Mouse (Mus musculus) kidney, embryonic 14.5 days (tissue): ENCODE measurements around the gene Hist1h2ab. TPM values are rescaled to one million over a fixed set of nuclear protein-coding genes. Genes with fewer than 3 reads are reported as not detected.
A peak's percentile ranks its signal among the peaks of the same experiment; 100 is the strongest.

Experiments
- ATAC-seq: fragments of 200-750 bp; cut with Nextera tagmentation; 2 replicates; pipeline ENCODE4 v1.8.0; 2017; ENCODE audit warnings: moderate number of reproducible peaks, mild to moderate bottlenecking, moderate TSS enrichment, moderate library complexity; ENCODE audit not compliant: low FRiP score, low TSS enrichment
- H3K27ac ChIP-seq: fragments of 300-500 bp; sonication (generic); 2 replicates; pipeline ENCODE4 v1.5.1; 2014; ENCODE audit warnings: low read depth, mild to moderate bottlenecking, low read length, moderate library complexity, mixed read lengths
- H3K27me3 ChIP-seq: fragments of 300-500 bp; sonication (generic); 2 replicates; pipeline ENCODE4 v1.6.1; 2014; ENCODE audit warnings: mild to moderate bottlenecking, low read length; ENCODE audit not compliant: control insufficient read depth, insufficient read depth
- H3K36me3 ChIP-seq: fragments of 300-500 bp; sonication (generic); 2 replicates; pipeline ENCODE4 v1.6.1; 2014; ENCODE audit warnings: low read length, mixed read lengths; ENCODE audit not compliant: control insufficient read depth, insufficient read depth
- H3K4me1 ChIP-seq: fragments of 300-500 bp; sonication (generic); 2 replicates; pipeline ENCODE4 v1.6.1; 2014; ENCODE audit warnings: low read length, mixed read lengths; ENCODE audit not compliant: control insufficient read depth, insufficient read depth
- H3K4me2 ChIP-seq: fragments of 300-500 bp; sonication (generic); replicated peaks from 2 replicates; pipeline ENCODE4 v1.6.1; 2014; ENCODE audit warnings: low read depth, mild to moderate bottlenecking, low read length
- H3K4me3 ChIP-seq: fragments of 300-500 bp; sonication (generic); 2 replicates; pipeline ENCODE4 v1.5.1; 2014; ENCODE audit warnings: mild to moderate bottlenecking, low read length
- H3K9ac ChIP-seq: fragments of 300-500 bp; sonication (generic); 2 replicates; pipeline ENCODE4 v1.6.1; 2014; ENCODE audit warnings: low read depth, mild to moderate bottlenecking, low read length, moderate library complexity
- H3K9me3 ChIP-seq: fragments of 300-500 bp; sonication (generic); 2 replicates; pipeline ENCODE4 v1.6.1; 2016; ENCODE audit warnings: low read length; ENCODE audit not compliant: control insufficient read depth
- WGBS: fragments of 180-500 bp; shearing (Covaris S2); extraction: QIAGEN DNeasy Blood & Tissue Kit; methylation state at CpG from one replicate; pipeline ENCODE4 v1.1.7; 2014; 5-methylcytosine and 5-hydroxymethylcytosine counted together
- microRNA-seq: library from miRNA; unstranded; fragments of <30 nt; microRNA quantifications from one replicate; pipeline ENCODE4, GENCODE M21; 2016
- polyA plus RNA-seq: library from polyadenylated mRNA; unstranded; fragments of >200 nt; fragmentation: Nextera tagmentation; extraction: Ambion mirVana; gene quantifications from 2 replicates; pipeline ENCODE4 v1.2.1, GENCODE M21; 2014

Gene Hist1h2ab
- polyA plus RNA-seq, 1 experiment from 2014 or later, result 70.3 TPM

DNA sequence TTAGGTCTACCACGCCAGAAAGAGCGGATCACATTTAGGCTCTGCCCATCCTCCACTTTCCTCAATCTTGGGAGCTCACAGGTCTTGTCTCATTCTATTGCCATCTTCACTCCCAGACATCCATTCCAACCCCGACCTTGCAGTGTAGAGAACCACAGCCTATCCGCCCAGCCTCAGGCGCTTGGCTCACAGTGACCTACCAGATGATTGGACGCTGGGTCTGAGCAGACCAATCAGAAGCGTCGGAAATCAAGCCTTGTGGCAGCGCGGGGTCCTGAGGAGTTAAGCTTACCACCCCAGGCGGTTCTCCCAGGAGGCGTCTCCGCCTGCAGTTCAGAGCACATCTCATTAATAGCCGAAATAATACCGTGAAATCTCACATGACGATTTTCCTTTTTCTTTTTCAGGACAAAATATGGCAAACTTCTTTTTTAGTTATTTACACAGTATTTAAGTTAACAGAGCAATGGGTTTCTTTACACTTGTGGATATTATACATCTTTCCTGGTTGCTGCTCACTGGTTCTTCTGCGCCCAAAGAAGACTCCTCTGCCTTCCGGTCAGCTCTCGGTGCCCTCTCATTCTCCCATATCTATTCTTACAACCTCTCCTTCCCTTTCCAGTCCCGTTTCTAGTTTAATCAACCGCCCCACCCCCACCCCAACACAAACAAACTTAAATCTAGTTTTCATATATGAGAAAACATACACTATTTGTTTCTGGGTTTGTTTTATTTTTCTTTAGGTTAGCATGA is 21.8 kb downstream of the Hist1h2ab start:
- WGBS, result 28% methylated on average over 21 of the region's 21 CpGs
- H3K4me3 ChIP-seq, result no peak overlapping the region
- no peaks in the 10 kb centered on the region for H3K27me3 ChIP-seq
- H3K4me2 ChIP-seq, result peak overlapping the region; percentile 31
- H3K9me3 ChIP-seq, result no peaks in the 10 kb centered on the region
- H3K9ac ChIP-seq, result no peak overlapping the region
- no peak overlapping the region for H3K27ac ChIP-seq
- no peaks in the 10 kb centered on the region for H3K36me3 ChIP-seq
- no peaks in the 10 kb centered on the region for H3K4me1 ChIP-seq
- peak; percentile 96 for ATAC-seq

DNA sequence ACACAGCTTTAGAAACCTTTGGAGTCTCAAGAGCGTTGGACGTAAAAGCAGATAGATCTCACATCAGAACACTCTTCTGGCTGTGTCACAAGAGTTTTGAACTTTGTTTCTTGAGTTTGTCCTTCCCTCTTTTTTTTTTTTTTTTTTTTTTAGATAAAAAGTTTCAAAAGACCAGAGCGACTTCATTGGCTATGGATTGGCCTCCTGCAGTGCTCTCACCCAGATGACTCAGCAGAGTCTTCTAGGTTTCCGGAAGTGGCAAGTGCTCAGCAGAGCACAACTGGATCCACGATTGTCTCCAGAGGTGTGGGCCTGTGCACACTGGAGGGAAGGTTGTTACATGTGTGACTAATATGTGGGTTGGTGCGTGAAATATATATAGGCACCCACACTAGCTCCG is 27.4 kb downstream of the Hist1h2ab start:
- H3K9me3 ChIP-seq, result no peaks in the 10 kb centered on the region
- 94% methylated on average over 7 of the region's 7 CpGs for WGBS
- H3K27ac ChIP-seq, result no peak overlapping the region
- no peak overlapping the region for H3K4me2 ChIP-seq
- no peak overlapping the region for H3K9ac ChIP-seq
- H3K36me3 ChIP-seq, result no peaks in the 10 kb centered on the region
- H3K4me1 ChIP-seq, result no peaks in the 10 kb centered on the region
- no peaks in the 10 kb centered on the region for H3K27me3 ChIP-seq
- no peak overlapping the region for H3K4me3 ChIP-seq
- no peak for ATAC-seq

DNA sequence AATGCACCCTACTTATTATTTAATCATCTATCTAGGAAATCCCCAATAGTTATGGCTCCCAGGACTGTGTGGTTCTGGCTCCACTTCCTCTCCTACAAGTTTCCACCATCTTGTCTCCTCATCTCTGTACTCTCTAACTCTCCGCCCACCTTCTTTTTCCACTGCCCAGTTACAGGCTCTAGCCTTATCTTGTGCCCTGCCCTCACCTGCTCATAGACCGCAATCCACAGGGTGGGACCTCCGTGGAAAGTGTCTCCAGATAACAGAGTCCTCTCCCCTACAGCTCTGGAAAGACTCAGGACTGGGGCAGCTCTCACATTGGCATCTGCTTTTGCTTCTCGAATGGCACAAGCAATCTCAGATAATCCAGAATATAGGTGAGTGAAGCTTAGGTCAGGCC is 28.1 kb downstream of the Hist1h2ab start:
- H3K4me1 ChIP-seq, result no peaks in the 10 kb centered on the region
- no peaks in the 10 kb centered on the region for H3K9me3 ChIP-seq
- H3K9ac ChIP-seq, result no peak overlapping the region
- ATAC-seq, result no peak
- H3K27me3 ChIP-seq, result no peaks in the 10 kb centered on the region
- 88% methylated on average over 4 of the region's 4 CpGs for WGBS
- no peak overlapping the region for H3K4me3 ChIP-seq
- no peak overlapping the region for H3K4me2 ChIP-seq
- H3K36me3 ChIP-seq, result no peaks in the 10 kb centered on the region
- no peak overlapping the region for H3K27ac ChIP-seq

DNA sequence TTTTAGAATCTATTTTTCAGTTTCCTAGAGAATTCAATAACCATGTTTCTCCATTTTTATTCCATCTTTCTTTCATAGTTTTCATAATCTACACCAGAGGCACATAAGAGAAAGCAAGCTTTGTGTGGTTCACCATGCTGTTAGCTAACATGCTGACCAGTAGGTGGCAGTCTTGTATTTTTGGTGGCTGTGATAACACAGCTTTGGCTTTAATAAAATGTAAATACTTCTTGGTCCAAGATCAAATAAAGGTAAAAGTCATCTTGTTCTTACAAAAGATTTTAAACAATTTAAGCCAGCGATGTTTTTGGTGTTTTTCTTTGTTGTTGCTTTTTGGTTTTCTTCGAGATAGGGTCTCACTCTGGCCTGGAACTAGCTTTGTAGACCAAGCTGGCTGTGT is 41.6 kb downstream of the Hist1h2ab start:
- 57% methylated on average over 2 of the region's 2 CpGs for WGBS

DNA sequence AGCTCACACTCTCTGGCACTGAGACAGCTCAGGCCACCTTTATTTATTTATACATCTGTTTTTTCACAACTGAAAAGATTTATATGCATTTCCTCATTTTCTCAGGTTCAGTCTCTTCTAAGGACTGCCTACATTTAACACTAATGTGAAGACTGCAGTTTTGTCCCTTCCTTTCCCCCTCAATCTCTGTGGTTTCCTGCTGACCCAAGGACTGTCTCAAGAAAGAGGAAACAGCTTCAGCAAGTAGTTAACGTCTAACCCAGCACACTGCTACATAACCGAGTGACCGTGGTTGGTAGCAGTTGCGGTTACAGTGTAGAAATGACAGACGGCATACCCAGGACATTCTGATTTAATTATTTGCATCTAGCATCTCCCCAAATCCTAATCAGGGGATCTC is 48.5 kb downstream of the Hist1h2ab start:
- H3K27ac ChIP-seq, result no peak overlapping the region
- no peaks in the 10 kb centered on the region for H3K4me1 ChIP-seq
- no peak overlapping the region for H3K9ac ChIP-seq
- H3K4me2 ChIP-seq, result no peak overlapping the region
- 66% methylated on average over 5 of the region's 5 CpGs for WGBS
- no peak overlapping the region for H3K4me3 ChIP-seq
- no peaks in the 10 kb centered on the region for H3K27me3 ChIP-seq
- no peaks in the 10 kb centered on the region for H3K9me3 ChIP-seq
- no peak for ATAC-seq
- no peaks in the 10 kb centered on the region for H3K36me3 ChIP-seq

More for the DNA sequence above, 41.6 kb downstream of the Hist1h2ab start:
- Histone ChIP-seq H3K4me3 (no peak overlapping the region), H3K27me3 (no peaks in the 10 kb centered on the region), H3K9ac (no peak overlapping the region), H3K4me2 (no peak overlapping the region), H3K9me3 (no peaks in the 10 kb centered on the region), H3K4me1 (no peaks in the 10 kb centered on the region), H3K27ac (no peak overlapping the region), H3K36me3 (no peaks in the 10 kb centered on the region)
- no peak for ATAC-seq

Small RNA genes within 50 kb of the gene (microRNA-seq; reads per million reads assigned to microRNA genes)
- gene Gm44314 (not detected), gene Gm44484 (not detected)

Other genes with a start within 250 kb of the Hist1h2ab start
- 6.1 and 9.9 TPM in 2 replicates for gene Hist1h4h, start 220.1 kb upstream of the Hist1h2ab start, polyA plus RNA-seq
- 13.8 and 28.7 TPM in 2 replicates for gene Hist1h2af, start 217.2 kb upstream of the Hist1h2ab start, polyA plus RNA-seq
- 8.2 and 12.5 TPM in 2 replicates for gene Hist1h3g, start 215.7 kb upstream of the Hist1h2ab start, polyA plus RNA-seq
- gene Hist1h2bh, start 207.7 kb upstream of the Hist1h2ab start, polyA plus RNA-seq, result 1.4 and 2.9 TPM in 2 replicates
- gene Hist1h3f, start 207.1 kb upstream of the Hist1h2ab start, polyA plus RNA-seq, result 1.2 and 2.0 TPM in 2 replicates
- gene Hist1h4f, start 199.5 kb upstream of the Hist1h2ab start, polyA plus RNA-seq, result 1.1 and 2.9 TPM in 2 replicates
- 0.70 and 1.2 TPM in 2 replicates for gene Hist1h1d, start 197.9 kb upstream of the Hist1h2ab start, polyA plus RNA-seq
- 11.4 and 15.4 TPM in 2 replicates for gene Hist1h3e, start 188.8 kb upstream of the Hist1h2ab start, polyA plus RNA-seq
- 114 and 155 TPM in 2 replicates for gene Hist1h2ae, start 179.9 kb upstream of the Hist1h2ab start, polyA plus RNA-seq
- 7.9 and 12.9 TPM in 2 replicates for gene Hist1h2bg, start 179.7 kb upstream of the Hist1h2ab start, polyA plus RNA-seq
- gene Hist1h2bf, start 176.9 kb upstream of the Hist1h2ab start, polyA plus RNA-seq, result 6.7 and 10.8 TPM in 2 replicates
- gene Hist1h2ad, start 176.7 kb upstream of the Hist1h2ab start, polyA plus RNA-seq, result 2.9 and 5.3 TPM in 2 replicates
- gene Hist1h3d, start 175.4 kb upstream of the Hist1h2ab start, polyA plus RNA-seq, result 12.0 and 14.7 TPM in 2 replicates
- gene Hist1h4d, start 169.5 kb upstream of the Hist1h2ab start, polyA plus RNA-seq, result 113 and 136 TPM in 2 replicates
- 2.9 and 3.1 TPM in 2 replicates for gene Hist1h2be, start 130.0 kb upstream of the Hist1h2ab start, polyA plus RNA-seq
- gene Hist1h1e, start 128.6 kb upstream of the Hist1h2ab start, polyA plus RNA-seq, result 17.6 and 20.4 TPM in 2 replicates
- gene Hist1h2ac, start 67.2 kb upstream of the Hist1h2ab start, polyA plus RNA-seq, result 1.3 and 1.9 TPM in 2 replicates
- gene Hist1h2bc, start 66.9 kb upstream of the Hist1h2ab start, polyA plus RNA-seq, result 54.0 and 60.2 TPM in 2 replicates
- gene Hist1h1t, start 55.3 kb upstream of the Hist1h2ab start, polyA plus RNA-seq, result not detected in 2 replicates
- gene Hist1h4c, start 52.7 kb upstream of the Hist1h2ab start, polyA plus RNA-seq, result 9.0 and 15.0 TPM in 2 replicates
- gene Hfe, start 40.3 kb upstream of the Hist1h2ab start, polyA plus RNA-seq, result 6.0 and 7.6 TPM in 2 replicates
- 21.6 and 28.4 TPM in 2 replicates for gene Hist1h1c, start 12.3 kb upstream of the Hist1h2ab start, polyA plus RNA-seq
- gene Hist1h3c, start 5.5 kb upstream of the Hist1h2ab start, polyA plus RNA-seq, result 12.7 and 18.3 TPM in 2 replicates
- gene Hist1h2bb, start 4.4 kb upstream of the Hist1h2ab start, polyA plus RNA-seq, result 2.7 and 6.8 TPM in 2 replicates
- 12.5 and 22.2 TPM in 2 replicates for gene Hist1h3b, start 1.1 kb downstream of the Hist1h2ab start, polyA plus RNA-seq
- gene Hist1h4b, start 5.9 kb downstream of the Hist1h2ab start, polyA plus RNA-seq, result 7.0 and 9.2 TPM in 2 replicates
- gene Hist1h4a, start 10.1 kb downstream of the Hist1h2ab start, polyA plus RNA-seq, result 1.3 and 1.9 TPM in 2 replicates
- gene Hist1h3a, start 11.3 kb downstream of the Hist1h2ab start, polyA plus RNA-seq, result 8.8 and 11.6 TPM in 2 replicates
- 3.5 and 6.5 TPM in 2 replicates for gene Hist1h1a, start 12.5 kb downstream of the Hist1h2ab start, polyA plus RNA-seq
- gene Trim38, start 18.8 kb downstream of the Hist1h2ab start, polyA plus RNA-seq, result not detected in 2 replicates
- 0.07 and 0.12 TPM in 2 replicates for gene Slc17a2, start 55.9 kb downstream of the Hist1h2ab start, polyA plus RNA-seq
- gene Slc17a3, start 88.3 kb downstream of the Hist1h2ab start, polyA plus RNA-seq, result 0.53 and 1.1 TPM in 2 replicates
- 0.47 and 1.6 TPM in 2 replicates for gene Slc17a1, start 116.6 kb downstream of the Hist1h2ab start, polyA plus RNA-seq
- gene Slc17a4, start 163.9 kb downstream of the Hist1h2ab start, polyA plus RNA-seq, result 2.0 and 2.5 TPM in 2 replicates
- not detected in 2 replicates for gene Hist1h2ba, start 183.0 kb downstream of the Hist1h2ab start, polyA plus RNA-seq
- not detected in 2 replicates for gene Hist1h2aa, start 183.3 kb downstream of the Hist1h2ab start, polyA plus RNA-seq
- gene Scgn, start 240.1 kb downstream of the Hist1h2ab start, polyA plus RNA-seq, result 0.15 TPM in 1 of 2 replicates, not detected in the other